Mouse (Mus musculus) myocyte (in vitro differentiated cells): ENCODE measurements around the gene Flt1.

ENCODE experiments used
- CEBPB ChIP-seq: IDR thresholded peaks from 2 replicates; pipeline ENCODE4 v1.6.1; 2011; ENCODE audit warnings: mild to moderate bottlenecking, moderate library complexity; ENCODE audit not compliant: poor library complexity, insufficient read depth, severe bottlenecking
- E2F4 ChIP-seq: IDR thresholded peaks from one replicate; pipeline ENCODE4 v1.6.1; 2011; ENCODE audit warnings: mild to moderate bottlenecking, control low read depth, moderate library complexity; ENCODE audit not compliant: insufficient read depth
- MAX ChIP-seq: IDR thresholded peaks from one replicate; pipeline ENCODE4 v1.6.1; 2011; ENCODE audit warnings: low read depth, mild to moderate bottlenecking, control low read depth
- MYOD1 ChIP-seq, 3 experiments: IDR thresholded peaks; one replicate each; pipeline ENCODE4 v1.6.1; 2011; ENCODE audit warnings: control low read depth in 2 of 3, low read depth in 2 of 3, mild to moderate bottlenecking in 2 of 3, moderate library complexity in 1 of 3; ENCODE audit not compliant: insufficient read length in 2 of 3, control insufficient read depth in 1 of 3
- POLR2A ChIP-seq: IDR thresholded peaks from one replicate; pipeline ENCODE4 v1.6.1; 2011; ENCODE audit warnings: low read depth, mild to moderate bottlenecking, control low read depth, moderate library complexity; ENCODE audit not compliant: insufficient read length
- REST ChIP-seq: IDR thresholded peaks from one replicate; pipeline ENCODE4 v1.6.1; 2011; ENCODE audit warnings: mild to moderate bottlenecking, control low read depth, moderate library complexity; ENCODE audit not compliant: insufficient read depth, insufficient read length
- SRF ChIP-seq: IDR thresholded peaks from one replicate; pipeline ENCODE4 v1.6.1; 2011; ENCODE audit warnings: low read depth; ENCODE audit not compliant: control insufficient read depth, insufficient read length
- TCF12 ChIP-seq: IDR thresholded peaks from one replicate; pipeline ENCODE4 v1.6.1; 2011; ENCODE audit warnings: mild to moderate bottlenecking, control low read depth; ENCODE audit not compliant: poor library complexity, insufficient read depth, severe bottlenecking
- TCF3 ChIP-seq: IDR thresholded peaks from one replicate; pipeline ENCODE4 v1.6.1; 2011; ENCODE audit warnings: low read depth, control low read depth; ENCODE audit not compliant: insufficient read length
- USF1 ChIP-seq: IDR thresholded peaks from one replicate; pipeline ENCODE4 v1.6.1; 2011; ENCODE audit warnings: low read depth, mild to moderate bottlenecking, control low read depth, moderate library complexity

GRCm38 (mm10) chr5:147769918-147770317 is 44.1 kb upstream of the Flt1 start:
- TF ChIP-seq POLR2A = no peak
- no peak for TF ChIP-seq MYOD1 (IDR thresholded peaks at IDR 0.05; ENCODE audit: control insufficient read depth in 1 of 3, insufficient read length in 2 of 3, low read depth in 2 of 3)
- TF ChIP-seq USF1 = no peak
- TF ChIP-seq MAX = no peak
- no peak for TF ChIP-seq E2F4
- TF ChIP-seq SRF = no peak
- no peak for TF ChIP-seq TCF3
- no peak for TF ChIP-seq CEBPB
- no peak for TF ChIP-seq REST
- TF ChIP-seq TCF12 = no peak
